Mouse (Mus musculus) lung, postnatal 0 days (tissue): Measurements from ENCODE around the gene Fcrls.

ENCODE experiments used
- CTCF ChIP-seq: IDR thresholded peaks from 2 replicates; pipeline ENCODE4 v1.5.1; 2016; ENCODE audit warnings: antibody characterized with exemption, mild to moderate bottlenecking
- EP300 ChIP-seq: IDR thresholded peaks from 2 replicates; pipeline ENCODE4 v1.6.1; 2016; ENCODE audit warnings: antibody characterized with exemption, mild to moderate bottlenecking, control low read depth

GRCm38 (mm10) chr3:87240909-87241308, 22.6 kb downstream of the Fcrls start:
- TF ChIP-seq CTCF (no peak), EP300 (no peak)
